Mouse (Mus musculus): ENCODE results near the gene Caskin2. TPM values are rescaled to one million over a fixed set of nuclear protein-coding genes. Genes with fewer than 3 reads are reported as not detected.

The Caskin2 gene
- polyA plus RNA-seq, 1 experiment, result 5.6 TPM

DNA sequence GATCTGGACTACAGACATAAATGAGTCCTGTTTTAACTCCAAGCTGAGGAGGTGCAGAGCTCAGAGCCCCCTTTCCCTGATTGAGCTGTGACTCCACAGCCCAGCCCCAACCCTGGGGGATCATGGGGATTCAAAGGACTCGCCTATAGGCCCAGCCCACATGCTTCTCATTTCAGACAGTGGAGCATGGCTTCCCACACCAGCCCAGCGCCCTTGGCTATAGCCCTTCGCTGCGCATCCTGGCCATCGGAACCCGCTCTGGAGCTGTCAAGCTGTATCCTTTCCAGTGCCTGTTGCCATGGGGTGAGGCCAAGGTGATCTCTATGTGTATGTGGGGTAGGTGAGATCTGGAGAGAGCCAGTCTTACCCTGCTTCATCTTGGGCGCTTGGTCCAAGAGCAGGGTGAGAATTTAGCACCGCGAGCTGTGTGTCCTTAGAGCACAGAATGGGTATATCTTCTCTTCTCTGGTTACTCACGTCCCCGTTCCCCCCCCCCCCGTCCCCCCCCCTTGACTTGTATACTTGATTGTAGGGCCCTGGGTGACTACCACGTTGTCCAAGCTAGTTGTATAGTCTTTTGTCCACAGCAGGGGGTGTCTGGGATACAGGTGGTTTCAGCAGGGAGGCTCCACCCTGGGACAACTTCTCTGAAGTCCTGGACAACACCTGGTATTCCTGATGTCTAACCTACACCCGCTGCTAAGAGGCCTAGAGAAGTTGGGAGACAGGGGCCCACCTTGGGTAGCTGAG, 29.9 kb upstream of the Caskin2 start:
- H3K27ac ChIP-seq (ENCODE audit: insufficient read depth, low read depth, low read length), result no peak overlapping the region

DNA sequence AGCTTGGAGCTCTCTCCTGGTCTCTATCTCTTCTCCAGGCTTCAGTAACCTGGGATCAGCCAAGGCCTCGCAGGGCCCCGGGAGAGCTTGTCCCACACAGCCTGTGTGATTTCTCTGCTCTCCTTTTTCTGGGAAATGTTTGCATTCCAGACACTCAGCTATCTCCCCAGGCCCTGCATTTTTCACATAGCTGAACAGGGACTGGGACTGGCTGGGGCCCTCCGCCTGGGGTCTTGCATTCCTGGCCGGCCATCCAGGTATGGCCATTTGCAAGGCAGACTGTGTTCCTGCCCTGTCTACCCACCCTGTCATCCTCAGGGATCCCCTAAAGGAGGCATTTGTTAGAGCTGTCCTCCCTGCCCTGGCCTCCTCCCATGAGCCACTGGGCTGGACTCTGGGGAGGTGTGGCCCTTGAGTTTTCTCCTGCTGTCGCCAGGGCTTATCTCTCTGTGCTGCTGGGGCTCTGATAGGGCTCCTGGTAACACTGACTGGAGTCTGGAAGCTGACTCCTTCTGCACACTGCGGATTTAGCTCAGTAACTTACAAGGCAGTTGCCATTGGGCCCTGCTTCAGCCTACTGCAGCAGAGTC, 28.6 kb upstream of the Caskin2 start:
- no peak for TF ChIP-seq CTCF (IDR thresholded peaks at IDR 0.05; ENCODE audit: low read depth, low read length)
- TF ChIP-seq POLR2A (IDR thresholded peaks at IDR 0.05; ENCODE audit: borderline replicate concordance, low read depth, low read length), result no peak
- H3K27ac ChIP-seq (ENCODE audit: insufficient read depth, low read depth, low read length), result no peak overlapping the region
- no peak overlapping the region for H3K4me3 ChIP-seq (ENCODE audit: insufficient read depth, low read length)
- no peaks in the 10 kb centered on the region for H3K4me1 ChIP-seq (ENCODE audit: control insufficient read depth, insufficient read depth, low read length)

More for the DNA sequence above, 29.9 kb upstream of the Caskin2 start:
- TF ChIP-seq CTCF (IDR thresholded peaks at IDR 0.05; ENCODE audit: low read depth, low read length), result no peak
- no peak for TF ChIP-seq POLR2A (IDR thresholded peaks at IDR 0.05; ENCODE audit: borderline replicate concordance, low read depth, low read length)
- H3K4me1 ChIP-seq (ENCODE audit: control insufficient read depth, insufficient read depth, low read length), result no peaks in the 10 kb centered on the region
- H3K4me3 ChIP-seq (ENCODE audit: insufficient read depth, low read length), result no peak overlapping the region

DNA sequence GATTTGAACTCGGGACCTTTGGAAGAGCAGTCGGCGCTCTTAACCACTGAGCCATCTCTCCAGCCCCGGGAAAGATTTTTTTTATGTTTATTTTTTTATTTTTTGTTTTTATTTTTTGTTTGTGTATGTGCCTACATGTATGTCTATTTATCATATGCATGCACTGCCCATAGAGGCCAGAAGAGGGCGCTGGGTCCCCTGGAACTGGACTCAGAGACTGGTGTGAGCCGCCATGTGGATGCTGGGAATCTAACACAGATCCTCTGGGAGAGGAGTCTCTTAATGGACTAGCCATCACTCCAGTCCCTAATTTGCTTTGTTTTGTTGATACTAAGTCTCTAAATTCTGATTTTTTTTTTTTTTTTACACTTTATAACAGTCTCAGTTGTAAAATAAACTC, 27.6 kb upstream of the Caskin2 start:
- Histone ChIP-seq H3K4me1 (ENCODE audit: control insufficient read depth, insufficient read depth, low read length) (no peaks in the 10 kb centered on the region), H3K27ac (ENCODE audit: insufficient read depth, low read depth, low read length) (no peak overlapping the region), H3K4me3 (ENCODE audit: insufficient read depth, low read length) (no peak overlapping the region)
- TF ChIP-seq POLR2A (IDR thresholded peaks at IDR 0.05; ENCODE audit: borderline replicate concordance, low read depth, low read length) (no peak), CTCF (IDR thresholded peaks at IDR 0.05; ENCODE audit: low read depth, low read length) (no peak)

DNA sequence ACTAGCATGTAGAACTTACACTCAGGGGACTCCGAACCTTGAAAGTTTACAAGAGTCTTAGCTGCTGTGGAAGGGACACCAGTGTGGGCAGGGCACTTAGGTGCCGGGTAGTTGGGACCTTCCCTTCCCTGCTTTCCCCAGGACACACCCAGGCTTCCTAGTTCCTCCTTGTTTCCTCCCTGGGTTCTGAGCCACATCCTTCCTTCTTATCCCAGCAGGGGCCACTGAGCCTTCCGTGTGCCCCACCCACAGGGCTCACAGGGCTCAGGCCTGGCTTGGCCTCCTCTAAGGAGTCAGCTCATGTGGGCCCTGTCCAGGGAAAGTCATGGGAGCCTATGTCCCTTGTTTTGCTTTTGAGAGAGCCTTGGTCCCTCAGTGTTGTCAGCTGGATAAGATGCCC, 26.3 kb upstream of the Caskin2 start:
- no peak for TF ChIP-seq POLR2A (IDR thresholded peaks at IDR 0.05; ENCODE audit: borderline replicate concordance, low read depth, low read length)
- TF ChIP-seq CTCF (IDR thresholded peaks at IDR 0.05; ENCODE audit: low read depth, low read length), result no peak
- H3K4me3 ChIP-seq (ENCODE audit: insufficient read depth, low read length), result no peak overlapping the region
- H3K27ac ChIP-seq (ENCODE audit: insufficient read depth, low read depth, low read length), result no peak overlapping the region
- H3K4me1 ChIP-seq (ENCODE audit: control insufficient read depth, insufficient read depth, low read length), result no peaks in the 10 kb centered on the region

DNA sequence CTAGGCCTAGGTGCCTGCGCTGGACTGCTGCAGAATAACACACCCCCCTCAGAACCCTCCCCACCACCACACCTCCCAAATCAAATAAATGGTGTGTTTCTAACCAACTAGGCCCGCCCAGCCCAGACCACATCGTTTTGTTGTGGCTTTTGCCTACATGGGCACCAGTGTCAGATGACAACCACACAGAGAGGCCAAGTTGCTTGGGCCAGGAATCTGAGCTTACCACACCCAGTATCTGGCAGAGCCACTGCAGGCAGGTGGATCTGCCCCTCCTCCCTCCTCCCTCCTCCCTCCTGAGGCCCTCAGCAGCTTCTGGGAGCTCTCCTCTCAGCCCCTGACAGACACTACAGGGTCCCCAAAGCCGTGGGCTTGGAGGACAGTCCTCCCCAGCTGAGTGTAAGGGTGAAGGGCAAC, 25.5 kb upstream of the Caskin2 start:
- Histone ChIP-seq H3K4me1 (ENCODE audit: control insufficient read depth, insufficient read depth, low read length) (no peaks in the 10 kb centered on the region), H3K4me3 (ENCODE audit: insufficient read depth, low read length) (no peak overlapping the region), H3K27ac (ENCODE audit: insufficient read depth, low read depth, low read length) (no peak overlapping the region)
- TF ChIP-seq CTCF (IDR thresholded peaks at IDR 0.05; ENCODE audit: low read depth, low read length), result no peak
- TF ChIP-seq POLR2A (IDR thresholded peaks at IDR 0.05; ENCODE audit: borderline replicate concordance, low read depth, low read length), result no peak

DNA sequence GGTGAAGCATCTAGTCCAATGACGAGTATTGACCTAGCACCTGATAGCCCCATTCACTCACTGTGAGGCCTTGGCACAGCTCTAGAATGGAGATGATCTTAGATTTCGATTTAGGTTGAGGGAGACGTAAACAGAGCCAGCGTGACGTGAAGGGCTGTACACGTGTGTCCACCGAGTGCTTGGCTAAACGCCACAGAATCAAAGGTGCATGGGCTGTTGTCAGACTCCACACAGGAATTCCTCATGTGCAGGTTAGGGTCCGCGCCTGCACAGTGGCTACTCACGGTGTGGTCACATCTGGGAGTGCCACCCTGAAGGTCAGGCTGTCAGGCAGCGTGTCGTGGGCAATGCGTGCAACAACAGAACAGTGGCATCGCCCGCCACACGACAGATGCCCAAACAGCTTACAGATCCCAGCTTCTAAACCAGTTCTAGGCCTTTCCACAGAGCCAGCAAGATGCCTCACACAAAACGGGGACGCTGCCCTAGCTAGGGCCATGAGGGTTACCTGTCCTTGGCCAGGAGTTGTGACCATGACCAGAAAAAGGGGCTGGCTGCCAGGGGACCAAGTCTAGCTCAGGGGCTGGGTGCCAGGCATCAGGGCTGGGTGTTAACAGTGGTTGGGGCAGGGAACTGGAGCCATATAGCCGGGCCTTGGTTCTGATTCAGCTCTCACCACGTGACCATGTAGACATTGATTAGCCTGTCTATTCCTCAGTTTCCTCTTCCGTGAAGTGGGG, 24.3 kb upstream of the Caskin2 start:
- no peak overlapping the region for H3K4me3 ChIP-seq (ENCODE audit: insufficient read depth, low read length)
- H3K27ac ChIP-seq (ENCODE audit: insufficient read depth, low read depth, low read length), result no peak overlapping the region
- TF ChIP-seq POLR2A (IDR thresholded peaks at IDR 0.05; ENCODE audit: borderline replicate concordance, low read depth, low read length) (no peak), CTCF (IDR thresholded peaks at IDR 0.05; ENCODE audit: low read depth, low read length) (no peak)
- H3K4me1 ChIP-seq (ENCODE audit: control insufficient read depth, insufficient read depth, low read length), result no peaks in the 10 kb centered on the region

DNA sequence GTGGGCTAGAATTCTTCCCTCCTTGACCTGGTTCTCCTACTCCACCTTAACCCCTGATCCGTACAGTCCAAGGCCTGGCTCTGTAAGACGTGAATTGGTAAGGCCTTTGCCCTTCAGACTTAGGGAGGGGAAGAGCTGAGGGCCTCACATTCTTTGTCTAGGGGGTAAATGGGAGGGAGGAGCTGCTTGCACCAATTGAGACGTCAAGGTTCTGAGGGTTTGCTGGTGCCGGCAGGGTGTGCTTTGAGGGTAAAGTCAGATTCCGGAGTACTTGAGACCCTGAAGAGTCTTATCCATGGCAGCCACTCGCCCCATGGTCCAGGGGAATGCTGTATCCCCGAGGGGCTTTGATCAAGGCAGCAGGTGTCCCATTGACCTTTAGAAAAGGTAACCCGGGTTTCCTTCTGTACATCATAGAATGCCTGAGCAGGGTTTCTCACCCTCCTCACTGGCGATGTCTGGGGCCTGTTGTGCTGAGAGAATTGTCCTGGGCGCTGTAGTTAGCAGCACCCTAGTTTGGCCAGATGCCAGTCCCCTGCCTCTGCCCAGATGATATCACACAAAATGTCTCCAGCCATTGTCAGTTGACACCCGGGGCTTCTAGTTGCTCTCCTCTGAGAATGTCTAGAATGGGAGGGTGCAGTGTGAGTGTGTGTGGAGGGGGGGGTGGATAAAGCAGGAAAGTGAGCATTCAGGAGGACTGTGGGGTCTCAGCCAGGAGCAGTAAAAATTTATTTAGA, 23.4 kb upstream of the Caskin2 start:
- no peak for TF ChIP-seq CTCF (IDR thresholded peaks at IDR 0.05; ENCODE audit: low read depth, low read length)
- no peak for TF ChIP-seq POLR2A (IDR thresholded peaks at IDR 0.05; ENCODE audit: borderline replicate concordance, low read depth, low read length)
- no peak overlapping the region for H3K4me3 ChIP-seq (ENCODE audit: insufficient read depth, low read length)
- no peak overlapping the region for H3K27ac ChIP-seq (ENCODE audit: insufficient read depth, low read depth, low read length)
- H3K4me1 ChIP-seq (ENCODE audit: control insufficient read depth, insufficient read depth, low read length), result no peaks in the 10 kb centered on the region

DNA sequence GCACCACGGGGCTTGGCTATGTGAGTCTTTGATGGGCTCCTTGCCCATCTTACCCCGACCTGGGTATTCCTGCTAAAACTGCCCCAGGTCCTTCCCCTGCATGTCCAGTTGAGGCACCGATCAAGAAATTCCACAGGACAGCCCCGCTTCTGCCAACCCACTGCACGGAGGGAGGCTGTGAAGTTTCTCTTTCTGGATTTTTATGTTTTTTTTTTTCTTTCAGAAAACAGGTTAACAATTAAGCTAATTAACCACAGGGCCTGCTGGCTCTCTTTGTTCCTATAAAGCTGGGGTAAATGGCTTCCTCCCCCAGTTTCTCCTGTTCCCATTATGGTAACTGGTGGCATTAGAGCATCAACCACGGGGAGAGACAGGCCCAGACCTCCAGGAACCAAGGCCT, 20.6 kb upstream of the Caskin2 start:
- Histone ChIP-seq H3K27ac (ENCODE audit: insufficient read depth, low read depth, low read length) (no peak overlapping the region), H3K4me3 (ENCODE audit: insufficient read depth, low read length) (no peak overlapping the region), H3K4me1 (ENCODE audit: control insufficient read depth, insufficient read depth, low read length) (no peaks in the 10 kb centered on the region)
- TF ChIP-seq POLR2A (IDR thresholded peaks at IDR 0.05; ENCODE audit: borderline replicate concordance, low read depth, low read length), result no peak
- no peak for TF ChIP-seq CTCF (IDR thresholded peaks at IDR 0.05; ENCODE audit: low read depth, low read length)

DNA sequence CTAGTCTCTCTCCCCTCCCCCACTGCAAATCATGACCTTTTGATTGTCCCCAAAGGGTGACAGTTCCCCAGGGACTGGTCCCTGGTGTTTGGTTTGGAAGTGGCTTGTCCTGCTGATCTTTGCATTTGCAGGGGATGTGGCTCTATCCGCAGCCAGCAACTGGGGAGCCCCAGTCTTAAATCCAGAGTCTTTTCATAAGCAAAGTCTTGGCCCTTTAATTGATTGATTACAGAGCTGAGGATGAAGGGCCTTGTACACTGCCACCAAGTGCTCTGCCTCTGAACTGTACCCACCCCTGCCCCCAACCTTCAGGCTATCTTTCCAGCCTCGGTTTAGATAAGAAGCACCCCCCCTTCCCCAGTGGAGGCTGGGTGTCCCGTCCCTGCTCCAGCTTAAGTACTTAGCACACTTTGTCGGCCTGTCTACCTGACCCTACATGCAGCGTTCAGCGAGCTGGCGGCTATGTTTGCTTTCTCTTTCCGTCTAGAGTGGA, 19.6 kb upstream of the Caskin2 start:
- TF ChIP-seq POLR2A (IDR thresholded peaks at IDR 0.05; ENCODE audit: borderline replicate concordance, low read depth, low read length) (no peak), CTCF (IDR thresholded peaks at IDR 0.05; ENCODE audit: low read depth, low read length) (no peak)
- H3K4me3 ChIP-seq (ENCODE audit: insufficient read depth, low read length), result no peak overlapping the region
- no peak overlapping the region for H3K27ac ChIP-seq (ENCODE audit: insufficient read depth, low read depth, low read length)
- no peaks in the 10 kb centered on the region for H3K4me1 ChIP-seq (ENCODE audit: control insufficient read depth, insufficient read depth, low read length)
